Mouse (Mus musculus) urinary bladder, postnatal 4 days (tissue): ENCODE data around the gene Dzip1l.

Experiments used
- DNase-seq, 2 experiments: peaks; one replicate each; pipeline ENCODE4 v3.0.0; 2021 to 2022; ENCODE audit warnings: low spot score in 2 of 2

Gene Dzip1l

DNA sequence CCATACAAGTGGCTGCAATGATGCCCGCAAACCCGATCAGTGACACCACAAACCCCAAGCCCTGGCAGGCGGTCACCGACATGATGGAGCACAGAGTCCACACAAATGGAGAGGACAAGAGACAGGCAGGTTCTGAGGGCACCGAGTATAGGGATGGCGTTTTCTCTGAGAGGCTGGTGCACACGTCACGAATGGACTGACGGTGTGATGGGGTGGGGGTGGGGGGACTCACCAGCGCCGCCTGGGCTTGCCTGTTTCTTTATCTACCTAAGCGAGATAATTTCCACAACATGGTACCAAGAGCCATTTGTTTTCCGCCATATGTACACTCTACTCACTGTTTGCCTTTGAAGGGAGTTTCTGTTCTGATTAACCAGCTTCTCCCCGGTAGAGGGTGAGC lies 87.8 kb downstream of the Dzip1l start, which contains the start of gene Cldn18:
Gene Cldn18 (minus strand): TSS at position 134 of the 400 bp plus-strand sequence.
- DNase-seq, result no peak
